Mouse (Mus musculus): ENCODE results near the gene Mgll. TPM values are rescaled to one million over a fixed set of nuclear protein-coding genes. Genes with fewer than 3 reads are reported as not detected.

Gene Mgll
- polyA plus RNA-seq, 1 experiment from 2014 or later, result 72.1 TPM

GRCm38 (mm10) chr6:88837999-88838398 lies 113.8 kb downstream of the Mgll start:
- H3K4me1 ChIP-seq, result peaks cover 29% of the 10 kb centered on the region
- ATAC-seq (ENCODE audit: low FRiP score), result no peak
- no peak overlapping the region for H3K4me3 ChIP-seq (replicated peaks)
- H3K9ac ChIP-seq (replicated peaks), result no peak overlapping the region
- peaks cover 46% of the 10 kb centered on the region for H3K36me3 ChIP-seq
- H3K4me2 ChIP-seq, result no peak overlapping the region
- no peaks in the 10 kb centered on the region for H3K27me3 ChIP-seq (replicated peaks)
- WGBS, result 88% methylated on average over 12 of the region's 12 CpGs
- no peak overlapping the region for H3K27ac ChIP-seq (replicated peaks)
- no peaks in the 10 kb centered on the region for H3K9me3 ChIP-seq (replicated peaks)

- no peak overlapping the region for H3K27ac ChIP-seq (replicated peaks)
- H3K9me3 ChIP-seq (replicated peaks), result no peaks in the 10 kb centered on the region
- no peak overlapping the region for H3K4me3 ChIP-seq (replicated peaks)
- H3K4me2 ChIP-seq, result no peak overlapping the region
- ATAC-seq (ENCODE audit: low FRiP score), result no peak
- H3K4me1 ChIP-seq, result peaks cover 35% of the 10 kb centered on the region
- H3K9ac ChIP-seq (replicated peaks), result no peak overlapping the region
- peaks cover 46% of the 10 kb centered on the region for H3K36me3 ChIP-seq
- H3K27me3 ChIP-seq (replicated peaks), result no peaks in the 10 kb centered on the region
- WGBS, result 91% methylated on average over 10 of the region's 10 CpGs
These were observed 114.4 kb downstream of the Mgll start for GRCm38 (mm10) chr6:88838613-88839012.

GRCm38 (mm10) chr6:88839135-88839970 lies 115.1 kb downstream of the Mgll start:
- no peak overlapping the region for H3K4me2 ChIP-seq
- no peak overlapping the region for H3K9ac ChIP-seq (replicated peaks)
- H3K36me3 ChIP-seq, result peaks cover 51% of the 10 kb centered on the region
- H3K4me3 ChIP-seq (replicated peaks), result no peak overlapping the region
- WGBS, result 87% methylated on average over 26 of the region's 26 CpGs
- peaks cover 35% of the 10 kb centered on the region for H3K4me1 ChIP-seq
- no peaks in the 10 kb centered on the region for H3K9me3 ChIP-seq (replicated peaks)
- H3K27ac ChIP-seq (replicated peaks), result no peak overlapping the region
- no peaks in the 10 kb centered on the region for H3K27me3 ChIP-seq (replicated peaks)
- no peak for ATAC-seq (ENCODE audit: low FRiP score)

GRCm38 (mm10) chr6:88840211-88840610 lies 116.0 kb downstream of the Mgll start:
- Histone ChIP-seq H3K4me3 (replicated peaks) (no peak overlapping the region), H3K27me3 (replicated peaks) (no peaks in the 10 kb centered on the region), H3K4me2 (peak overlapping the region; percentile 82), H3K4me1 (peaks cover 38% of the 10 kb centered on the region), H3K9me3 (replicated peaks) (no peaks in the 10 kb centered on the region), H3K36me3 (peaks cover 53% of the 10 kb centered on the region), H3K9ac (replicated peaks) (no peak overlapping the region), H3K27ac (replicated peaks) (no peak overlapping the region)
- WGBS, result 78% methylated on average over 3 of the region's 3 CpGs
- no peak for ATAC-seq (ENCODE audit: low FRiP score)

GRCm38 (mm10) chr6:88840791-88841513 lies 116.7 kb downstream of the Mgll start:
- WGBS, result 52% methylated on average over 9 of the region's 9 CpGs
- Histone ChIP-seq H3K27me3 (replicated peaks) (no peaks in the 10 kb centered on the region), H3K9ac (replicated peaks) (peak overlapping the region; percentile 87), H3K4me2 (peak overlapping the region; percentile 82), H3K9me3 (replicated peaks) (no peaks in the 10 kb centered on the region), H3K4me3 (replicated peaks) (peak overlapping the region; percentile 84), H3K27ac (replicated peaks) (peak overlapping the region; percentile 90), H3K36me3 (peaks cover 52% of the 10 kb centered on the region), H3K4me1 (peaks cover 38% of the 10 kb centered on the region)
- ATAC-seq (ENCODE audit: low FRiP score), result no peak

- H3K4me3 ChIP-seq (replicated peaks), result peak overlapping the region; percentile 84
- H3K4me2 ChIP-seq, result peak overlapping the region; percentile 82
- peak overlapping the region; percentile 90 for H3K27ac ChIP-seq (replicated peaks)
- H3K36me3 ChIP-seq, result peaks cover 51% of the 10 kb centered on the region
- WGBS, result under 1% methylated on average over 20 of the region's 22 CpGs
- peak overlapping the region; percentile 87 for H3K9ac ChIP-seq (replicated peaks)
- peak; percentile 21 for ATAC-seq (ENCODE audit: low FRiP score)
- no peaks in the 10 kb centered on the region for H3K9me3 ChIP-seq (replicated peaks)
- H3K27me3 ChIP-seq (replicated peaks), result no peaks in the 10 kb centered on the region
- H3K4me1 ChIP-seq, result peaks cover 38% of the 10 kb centered on the region
These were observed 117.2 kb downstream of the Mgll start for GRCm38 (mm10) chr6:88841514-88841780.

GRCm38 (mm10) chr6:88841781-88842689 lies 117.8 kb downstream of the Mgll start, which contains the start of gene Abtb1:
Gene Abtb1, minus strand, starts transcription at chr6:88841984.
- Histone ChIP-seq H3K9me3 (replicated peaks) (no peaks in the 10 kb centered on the region), H3K36me3 (peaks cover 51% of the 10 kb centered on the region), H3K4me1 (peaks cover 38% of the 10 kb centered on the region), H3K27ac (replicated peaks) (peak within 1 kb of the TSS; percentile 90), H3K9ac (replicated peaks) (peak within 1 kb of the TSS; percentile 87), H3K27me3 (replicated peaks) (no peaks in the 10 kb centered on the region), H3K4me2 (peak within 1 kb of the TSS; percentile 82), H3K4me3 (replicated peaks) (peak within 1 kb of the TSS; percentile 84)
- peak; percentile 95 for ATAC-seq (ENCODE audit: low FRiP score)
- WGBS, result under 1% methylated on average over 72 of the region's 72 CpGs

GRCm38 (mm10) chr6:88842731-88843151 lies 118.5 kb downstream of the Mgll start:
- no peaks in the 10 kb centered on the region for H3K27me3 ChIP-seq (replicated peaks)
- peak overlapping the region; percentile 51 for H3K9ac ChIP-seq (replicated peaks)
- WGBS, result under 1% methylated on average over 32 of the region's 32 CpGs
- no peaks in the 10 kb centered on the region for H3K9me3 ChIP-seq (replicated peaks)
- H3K4me1 ChIP-seq, result peaks cover 38% of the 10 kb centered on the region
- peak overlapping the region; percentile 90 for H3K27ac ChIP-seq (replicated peaks)
- peak overlapping the region; percentile 82 for H3K4me2 ChIP-seq
- H3K36me3 ChIP-seq, result peaks cover 50% of the 10 kb centered on the region
- peak overlapping the region; percentile 84 for H3K4me3 ChIP-seq (replicated peaks)
- peak; percentile 18 for ATAC-seq (ENCODE audit: low FRiP score)

- Histone ChIP-seq H3K4me2 (peak overlapping the region; percentile 82), H3K27me3 (replicated peaks) (no peaks in the 10 kb centered on the region), H3K27ac (replicated peaks) (peak overlapping the region; percentile 90), H3K36me3 (peaks cover 50% of the 10 kb centered on the region), H3K9ac (replicated peaks) (peak overlapping the region; percentile 51), H3K4me1 (peaks cover 38% of the 10 kb centered on the region), H3K4me3 (replicated peaks) (peak overlapping the region; percentile 84), H3K9me3 (replicated peaks) (no peaks in the 10 kb centered on the region)
- ATAC-seq (ENCODE audit: low FRiP score), result no peak
- 70% methylated on average over 7 of the region's 7 CpGs for WGBS
These were observed 119.0 kb downstream of the Mgll start for GRCm38 (mm10) chr6:88843241-88843640.

GRCm38 (mm10) chr6:88843781-88844725 lies 119.8 kb downstream of the Mgll start:
- H3K4me2 ChIP-seq, result peak overlapping the region; percentile 82; the same call in 1 of the 2 replicates
- H3K27ac ChIP-seq (replicated peaks), result 0 out of 2 replicates have a peak overlapping the region, but pooled peaks have one; percentile 9
- H3K36me3 ChIP-seq, result peaks cover 49% of the 10 kb centered on the region
- no peaks in the 10 kb centered on the region for H3K9me3 ChIP-seq (replicated peaks)
- H3K4me1 ChIP-seq, result peaks cover 38% of the 10 kb centered on the region
- H3K27me3 ChIP-seq (replicated peaks), result no peaks in the 10 kb centered on the region
- no peak overlapping the region for H3K9ac ChIP-seq (replicated peaks)
- H3K4me3 ChIP-seq (replicated peaks), result no peak overlapping the region
- WGBS, result 81% methylated on average over 9 of the region's 9 CpGs
- ATAC-seq (ENCODE audit: low FRiP score), result no peak

Data from neural tube, embryonic 15.5 days (tissue).